Mouse (Mus musculus): Measurements from ENCODE around the gene Gpt2.

DNA sequence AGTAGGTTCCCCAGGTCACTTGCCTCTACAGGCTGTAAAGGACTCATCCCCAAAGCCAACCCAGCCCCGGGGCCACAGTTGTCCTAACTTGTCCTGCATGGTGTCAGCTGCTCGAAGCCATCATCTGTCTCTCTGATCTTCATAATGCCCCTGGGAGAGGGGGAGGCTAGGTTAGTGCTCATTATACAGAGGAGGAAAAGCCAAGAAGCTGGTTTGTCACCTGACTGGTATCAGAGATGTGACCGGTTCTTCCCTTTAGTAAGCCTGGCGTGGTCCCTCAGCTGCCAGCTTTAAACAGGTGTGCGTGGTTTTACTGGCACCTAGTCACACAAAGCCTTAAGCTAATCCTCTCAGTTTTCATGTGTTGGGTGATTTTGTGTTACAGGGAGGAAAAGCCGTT is 12.3 kb downstream of the Gpt2 start:
- no peak for TF ChIP-seq CTCF (IDR thresholded peaks at IDR 0.05; ENCODE audit: low read depth)
- no peak for TF ChIP-seq EP300 (optimal IDR thresholded peaks at IDR 0.05)
